Mouse (Mus musculus) left cerebral cortex, adult 6 months (tissue): ENCODE results near the gene Gm4559. TPM values are rescaled to one million over a fixed set of nuclear protein-coding genes. Genes with fewer than 3 reads are reported as not detected.

Experiments used
- long read RNA-seq, 2 experiments: library from polyadenylated mRNA; unstranded; transcript quantifications; one replicate each; pipeline ENCODE4 v2.0.0; 2019 to 2020
- polyA plus RNA-seq: library from polyadenylated mRNA; unstranded; fragments of <200 nt; fragmentation: Nextera tagmentation; gene quantifications from 2 replicates; pipeline ENCODE4 v1.2.3, GENCODE M21; 2021

Gene Gm4559
- polyA plus RNA-seq, result not detected in 2 replicates
- long read RNA-seq, experiment 1, result 0 reads
- long read RNA-seq, experiment 2, result 0 reads

DNA sequence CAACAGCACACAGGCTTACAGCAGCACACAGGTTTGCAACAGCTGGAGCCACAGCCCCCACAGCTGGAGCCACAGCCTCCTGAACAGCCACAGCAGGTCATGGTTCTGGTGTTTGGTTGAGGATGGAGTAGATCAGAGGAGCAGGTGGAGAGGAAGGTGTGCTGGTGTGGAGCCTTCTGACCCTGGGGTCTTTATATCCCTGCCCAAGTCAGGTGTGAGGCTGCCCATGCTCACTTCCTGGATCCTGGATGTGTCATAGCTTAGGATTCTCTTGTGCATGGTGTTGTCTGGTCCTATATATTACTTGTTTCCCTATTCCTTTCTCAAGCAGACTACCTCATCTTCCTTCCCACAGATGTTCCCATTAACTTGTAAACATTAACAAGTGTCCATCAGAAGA, at the start of gene Gm4559:
Gene Gm4559, minus strand, starts transcription at position 101 of the 400 bp plus-strand sequence.

GRCm38 (mm10) chr7:142303249-142303648, 29.1 kb upstream of the Gm4559 start, which contains the start of gene Krtap5-4:
Gene Krtap5-4, plus strand, starts transcription at chr7:142303549.

DNA sequence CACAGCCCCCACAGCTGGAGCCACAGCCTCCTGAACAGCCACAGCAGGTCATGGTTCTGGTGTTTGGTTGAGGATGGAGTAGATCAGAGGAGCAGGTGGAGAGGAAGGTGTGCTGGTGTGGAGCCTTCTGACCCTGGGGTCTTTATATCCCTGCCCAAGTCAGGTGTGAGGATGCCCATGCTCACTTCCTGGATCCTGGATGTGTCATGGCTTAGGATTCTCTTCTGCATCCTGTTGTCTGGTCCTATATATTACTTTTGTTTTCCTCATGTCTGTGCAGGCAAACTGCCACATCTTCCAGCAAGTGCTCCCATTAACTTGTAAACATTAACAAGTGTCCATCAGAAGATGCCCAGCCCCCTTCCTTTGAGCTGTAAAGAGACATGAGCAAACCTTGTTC, 22.9 kb upstream of the Gm4559 start, which contains the start of gene Krtap5-1:
Gene Krtap5-1, minus strand, starts transcription at position 101 of the 400 bp plus-strand sequence.

GRCm38 (mm10) chr7:142258254-142258653, 15.9 kb downstream of the Gm4559 start, which contains the start of gene Gm2431:
Gene Gm2431, minus strand, starts transcription at chr7:142258354.

GRCm38 (mm10) chr7:142240978-142241377, 33.2 kb downstream of the Gm4559 start, which contains the start of gene Gm40460:
Gene Gm40460, minus strand, starts transcription at chr7:142241078.

DNA sequence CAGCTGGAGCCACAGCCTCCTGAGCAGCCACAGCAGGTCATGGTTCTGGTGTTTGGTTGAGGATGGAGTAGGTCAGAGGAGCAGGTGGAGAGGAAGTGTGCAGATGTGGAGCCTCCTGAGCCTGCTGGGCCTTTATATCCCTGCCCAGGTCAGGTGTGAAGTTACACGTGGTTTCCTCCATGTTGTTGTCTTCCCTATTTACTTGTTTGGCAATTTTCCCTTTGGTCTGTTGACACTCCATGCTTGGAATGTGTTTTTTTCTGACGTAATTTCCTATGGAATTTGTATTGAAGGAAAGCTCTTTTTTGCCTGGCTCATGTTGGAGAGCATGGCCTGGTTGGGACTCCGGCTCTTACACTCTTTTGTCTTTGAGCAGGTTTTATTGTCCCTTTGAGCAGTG, 44.3 kb downstream of the Gm4559 start, which contains the start of gene Krtap5-5:
Gene Krtap5-5, minus strand, starts transcription at position 101 of the 400 bp plus-strand sequence.

Other genes starting within 250 kb of the Gm4559 start
- gene Mob2, start 213.3 kb downstream of the Gm4559 start, polyA plus RNA-seq, result 49.3 and 57.8 TPM in 2 replicates
- 64.9 and 105 TPM in 2 replicates for gene Dusp8, start 178.5 kb downstream of the Gm4559 start, polyA plus RNA-seq
- not detected in 2 replicates for gene Gm45618, start 153.6 kb downstream of the Gm4559 start, polyA plus RNA-seq
- not detected in 2 replicates for gene Gm39115, start 138.3 kb downstream of the Gm4559 start, polyA plus RNA-seq
- not detected in 2 replicates for gene Gm45337, start 129.8 kb downstream of the Gm4559 start, polyA plus RNA-seq
- not detected in 2 replicates for gene Gm29735, start 117.2 kb downstream of the Gm4559 start, polyA plus RNA-seq
- gene Gm4553, start 108.6 kb downstream of the Gm4559 start, polyA plus RNA-seq, result not detected in 2 replicates
- gene Krtap5-2, start 98.4 kb downstream of the Gm4559 start, polyA plus RNA-seq, result not detected in 2 replicates
- not detected in 2 replicates for gene Gm10153, start 84.0 kb downstream of the Gm4559 start, polyA plus RNA-seq
- gene Krtap5-3, start 73.0 kb downstream of the Gm4559 start, polyA plus RNA-seq, result not detected in 2 replicates
- not detected in 2 replicates for gene Gm7579, start 62.5 kb downstream of the Gm4559 start, polyA plus RNA-seq
- not detected in 2 replicates for gene Krtap5-5, start 44.4 kb downstream of the Gm4559 start, polyA plus RNA-seq
- gene Gm40460, start 33.3 kb downstream of the Gm4559 start, polyA plus RNA-seq, result not detected in 2 replicates
- not detected in 2 replicates for gene Gm2431, start 16.0 kb downstream of the Gm4559 start, polyA plus RNA-seq
- not detected in 2 replicates for gene Krtap5-1, start 22.8 kb upstream of the Gm4559 start, polyA plus RNA-seq
- not detected in 2 replicates for gene Krtap5-4, start 29.2 kb upstream of the Gm4559 start, polyA plus RNA-seq
- 30.4 and 46.7 TPM in 2 replicates for gene Ifitm10, start 99.4 kb upstream of the Gm4559 start, polyA plus RNA-seq
- not detected in 2 replicates for gene Gm49369, start 108.3 kb upstream of the Gm4559 start, polyA plus RNA-seq
- 400 and 569 TPM in 2 replicates for gene Ctsd, start 113.7 kb upstream of the Gm4559 start, polyA plus RNA-seq
- not detected in 2 replicates for gene Syt8, start 160.5 kb upstream of the Gm4559 start, polyA plus RNA-seq
- gene Tnni2, start 167.4 kb upstream of the Gm4559 start, polyA plus RNA-seq, result 0.99 and 1.4 TPM in 2 replicates
- gene Lsp1, start 186.4 kb upstream of the Gm4559 start, polyA plus RNA-seq, result 3.4 and 4.0 TPM in 2 replicates
- 0.30 TPM in 1 of 2 replicates, not detected in the other for gene Tnnt3, start 224.5 kb upstream of the Gm4559 start, polyA plus RNA-seq